Mouse (Mus musculus) heart, adult 2 months (tissue): ENCODE measurements at regions not wholly inside any gene's neighbourhood (a gene's known extent, or its start where the extent isn't known, plus 50 kb on each side); places are given as distances from the start of the nearest gene placed in this dataset.

ENCODE experiments used
- DNase-seq, 2 experiments: peaks; one replicate each; pipeline ENCODE4 v3.0.0; 2021
- H3K27ac ChIP-seq: fragments of 200-600 bp; 2 replicates; pipeline ENCODE4 v1.8.1; 2022
- H3K27me3 ChIP-seq: fragments of 200-500 bp; 2 replicates; pipeline ENCODE4 v1.6.1; 2012; ENCODE audit warnings: mild to moderate bottlenecking, low read length, inconsistent platforms, mixed read lengths; ENCODE audit not compliant: control insufficient read depth, insufficient read depth
- H3K36me3 ChIP-seq: fragments of 200-500 bp; 2 replicates; pipeline ENCODE4 v1.6.1; 2012; ENCODE audit warnings: low read length, inconsistent platforms; ENCODE audit not compliant: control insufficient read depth, insufficient read depth
- H3K4me1 ChIP-seq: fragments of 200-500 bp; 2 replicates; pipeline ENCODE4 v1.6.1; 2011; ENCODE audit warnings: low read length; ENCODE audit not compliant: control insufficient read depth, insufficient read depth
- H3K4me3 ChIP-seq: fragments of 200-600 bp; 2 replicates; pipeline ENCODE4 v1.8.1; 2022
- H3K79me2 ChIP-seq: fragments of 200-500 bp; replicated peaks from 2 replicates; pipeline ENCODE4 v1.6.1; 2012; ENCODE audit warnings: mild to moderate bottlenecking, inconsistent platforms, low read length, moderate library complexity, mixed read lengths; ENCODE audit not compliant: control insufficient read depth, insufficient read depth
- H3K9ac ChIP-seq: fragments of 200-500 bp; 2 replicates; pipeline ENCODE4 v1.6.1; 2012; ENCODE audit warnings: low read depth, mild to moderate bottlenecking, control low read depth, inconsistent platforms, low read length, mixed read lengths
- CTCF ChIP-seq: fragments of 200-600 bp; IDR thresholded peaks from 2 replicates; pipeline ENCODE4 v1.8.1; 2022; ENCODE audit warnings: antibody characterized with exemption, mild to moderate bottlenecking, moderate library complexity
- EP300 ChIP-seq: fragments of 200-500 bp; IDR thresholded peaks from 2 replicates; pipeline ENCODE4 v1.6.1; 2011; ENCODE audit warnings: low read depth, low read length, control low read depth; ENCODE audit not compliant: insufficient read depth
- POLR2A ChIP-seq: fragments of 200-500 bp; IDR thresholded peaks from 2 replicates; pipeline ENCODE4 v1.6.1; 2011; ENCODE audit warnings: mild to moderate bottlenecking, low read depth, low read length, control low read depth; ENCODE audit not compliant: insufficient read depth
- WGBS: fragments of 180-500 bp; shearing (Covaris S2); methylation state at CpG from one replicate; pipeline ENCODE4 v1.1.7; 2018; 5-methylcytosine and 5-hydroxymethylcytosine counted together
- intact Hi-C: fragments of 180-260 bp; cut with DNase I; formaldehyde crosslinking; loops from one replicate; pipeline ENCODE4 v1.15.1; 2025

DNA sequence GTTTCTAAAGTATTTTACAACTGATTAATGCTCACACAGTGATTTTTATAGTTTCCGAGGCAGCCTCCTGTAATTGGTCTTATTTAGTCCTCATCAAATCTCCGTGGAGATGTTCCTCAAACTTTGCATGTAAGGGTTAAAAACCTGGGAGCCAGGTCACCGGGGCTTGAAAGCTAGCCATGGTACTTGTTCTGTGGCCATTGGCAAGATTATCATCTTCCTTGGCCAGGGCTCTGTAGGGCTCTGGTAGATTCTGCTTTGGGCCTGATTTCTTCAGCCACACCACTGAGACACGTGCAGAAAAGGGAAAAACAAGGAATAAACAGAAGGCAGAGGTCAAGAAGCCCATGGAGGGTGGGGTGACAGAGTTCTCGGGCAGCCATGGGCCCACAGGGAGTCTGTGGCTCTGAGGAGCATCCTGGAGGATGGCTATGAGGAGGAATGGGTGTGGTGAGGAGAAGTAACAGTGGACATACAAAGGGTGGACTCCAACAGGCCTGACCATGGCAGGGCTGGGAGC is 50.7 kb upstream of the Eps8l3 start:
- H3K36me3 ChIP-seq = no peaks in the 10 kb centered on the region
- TF ChIP-seq EP300 = no peak
- TF ChIP-seq POLR2A = no peak
- no peak for TF ChIP-seq CTCF
- no peaks in the 10 kb centered on the region for H3K79me2 ChIP-seq
- no peak overlapping the region for H3K4me3 ChIP-seq
- WGBS = 68% methylated on average over 5 of the region's 5 CpGs
- intact Hi-C loops = no loop called here
- peak overlapping the region; percentile 77 for H3K27ac ChIP-seq
- peaks cover 15% of the 10 kb centered on the region for H3K4me1 ChIP-seq
- no peak overlapping the region for H3K9ac ChIP-seq
- no peak for DNase-seq
- no peaks in the 10 kb centered on the region for H3K27me3 ChIP-seq

GRCm38 (mm10) chr3:107825468-107825867 is 51.6 kb upstream of the Eps8l3 start:
- DNase-seq = peak in 1 of 2 experiments; percentile 78
- no peaks in the 10 kb centered on the region for H3K79me2 ChIP-seq
- H3K4me1 ChIP-seq = peaks cover 15% of the 10 kb centered on the region
- TF ChIP-seq CTCF (no peak), POLR2A (peak; percentile 31; the same call in 1 of the 2 replicates)
- H3K27me3 ChIP-seq = no peaks in the 10 kb centered on the region
- H3K36me3 ChIP-seq = no peaks in the 10 kb centered on the region
- peak overlapping the region; percentile 66 for H3K9ac ChIP-seq
- H3K4me3 ChIP-seq = 0 out of 2 replicates have a peak overlapping the region, but pooled peaks have one; percentile 8
- intact Hi-C loops = no loop called here
- 43% methylated on average over 10 of the region's 10 CpGs for WGBS
- peak overlapping the region; percentile 77 for H3K27ac ChIP-seq

DNA sequence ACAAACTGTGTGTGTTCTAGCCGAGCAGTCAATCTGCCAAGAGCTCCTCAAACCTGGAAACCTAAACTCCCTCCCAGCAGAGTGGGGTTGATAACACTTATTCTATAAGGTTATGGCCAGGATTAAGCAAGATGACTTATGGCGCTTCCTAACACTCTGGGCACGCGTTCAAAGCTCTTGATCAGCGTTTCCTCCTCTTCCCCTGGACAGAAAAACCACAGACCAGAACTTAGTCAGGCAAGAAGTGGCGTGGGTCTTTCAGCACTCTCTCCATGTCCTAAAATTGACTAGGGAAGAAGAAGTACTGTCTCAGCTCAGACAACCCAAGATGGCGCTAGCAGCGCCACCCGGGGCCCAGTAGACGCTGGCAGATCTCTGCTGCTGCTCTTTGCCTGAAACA is 52.7 kb upstream of the Eps8l3 start:
- Histone ChIP-seq H3K27me3 (no peaks in the 10 kb centered on the region), H3K9ac (no peak overlapping the region), H3K27ac (no peak overlapping the region), H3K36me3 (no peaks in the 10 kb centered on the region), H3K4me3 (no peak overlapping the region), H3K79me2 (no peaks in the 10 kb centered on the region), H3K4me1 (peaks cover 11% of the 10 kb centered on the region)
- WGBS = 74% methylated on average over 10 of the region's 10 CpGs
- no peak for DNase-seq
- TF ChIP-seq CTCF (no peak), POLR2A (no peak), EP300 (no peak)
- intact Hi-C loops = loop anchor here (5.0 kb wide), 1 partner anchor 33 kb away; no protein-coding TSS in a partner anchor

- WGBS = 81% methylated on average over 6 of the region's 6 CpGs
- Histone ChIP-seq H3K36me3 (no peaks in the 10 kb centered on the region), H3K79me2 (no peaks in the 10 kb centered on the region), H3K9ac (no peak overlapping the region), H3K4me1 (peaks cover 11% of the 10 kb centered on the region), H3K27me3 (no peaks in the 10 kb centered on the region), H3K4me3 (no peak overlapping the region), H3K27ac (no peak overlapping the region)
- no peak for DNase-seq
- intact Hi-C loops = loop anchor here (5.0 kb wide), 1 partner anchor 34 kb away; no protein-coding TSS in a partner anchor
- no peak for TF ChIP-seq EP300
- TF ChIP-seq CTCF = no peak
- no peak for TF ChIP-seq POLR2A
These were observed 53.3 kb upstream of the Eps8l3 start for GRCm38 (mm10) chr3:107823655-107824266.

DNA sequence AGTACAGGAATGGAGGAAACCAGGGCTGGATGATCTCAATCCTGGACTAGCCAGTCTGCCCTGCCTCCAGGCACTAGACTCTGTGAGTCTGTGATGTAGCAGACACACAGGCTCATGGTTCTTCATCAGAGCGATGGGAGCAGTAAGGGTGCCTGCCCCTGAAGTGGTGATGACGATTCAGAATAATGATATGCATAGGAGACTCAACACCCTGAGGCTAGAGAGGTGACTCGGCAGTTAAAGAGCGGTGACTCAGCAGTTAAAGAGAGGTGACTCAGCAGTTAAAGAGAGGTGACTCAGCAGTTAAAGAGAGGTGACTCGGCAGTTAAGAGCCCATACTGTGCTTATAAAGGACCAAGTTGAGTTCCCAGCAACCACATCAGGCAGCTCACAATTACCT is 53.9 kb upstream of the Eps8l3 start:
- Histone ChIP-seq H3K36me3 (no peaks in the 10 kb centered on the region), H3K4me3 (no peak overlapping the region), H3K79me2 (no peaks in the 10 kb centered on the region), H3K27me3 (no peaks in the 10 kb centered on the region), H3K9ac (no peak overlapping the region), H3K4me1 (peaks cover 8% of the 10 kb centered on the region), H3K27ac (no peak overlapping the region)
- WGBS = 92% methylated on average over 5 of the region's 5 CpGs
- no peak for TF ChIP-seq POLR2A
- no peak for TF ChIP-seq CTCF
- no peak for TF ChIP-seq EP300
- no peak for DNase-seq
- intact Hi-C loops = loop anchor here (5.0 kb wide), 1 partner anchor 34 kb away; no protein-coding TSS in a partner anchor

DNA sequence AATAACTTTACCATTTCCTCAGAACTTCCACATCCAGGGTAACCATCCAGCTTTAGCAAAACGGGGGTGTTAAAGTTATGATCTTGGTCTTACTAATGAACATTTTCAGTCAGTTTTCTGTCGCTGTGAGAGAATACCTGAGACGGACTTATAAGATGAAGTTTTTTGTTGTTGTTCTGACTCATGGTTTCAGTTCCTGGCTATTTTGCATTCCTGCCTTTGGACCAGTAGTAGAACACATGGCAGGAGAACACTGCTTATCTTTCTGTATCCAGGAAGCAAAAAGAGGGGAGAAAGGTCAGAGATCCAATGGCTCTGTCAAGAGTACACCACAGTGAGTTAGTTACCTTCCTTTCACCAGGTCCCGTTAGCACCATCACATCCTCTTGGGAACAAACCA is 54.5 kb upstream of the Eps8l3 start:
- H3K4me1 ChIP-seq = peaks cover 8% of the 10 kb centered on the region
- no peaks in the 10 kb centered on the region for H3K79me2 ChIP-seq
- no peaks in the 10 kb centered on the region for H3K36me3 ChIP-seq
- no peak overlapping the region for H3K27ac ChIP-seq
- no peak overlapping the region for H3K4me3 ChIP-seq
- TF ChIP-seq CTCF (no peak), POLR2A (no peak), EP300 (no peak)
- 74% methylated on average over 4 of the region's 4 CpGs for WGBS
- no peak for DNase-seq
- intact Hi-C loops = loop anchor here (5.0 kb wide), 1 partner anchor 35 kb away; no protein-coding TSS in a partner anchor
- no peaks in the 10 kb centered on the region for H3K27me3 ChIP-seq
- no peak overlapping the region for H3K9ac ChIP-seq
